Mouse (Mus musculus): Measurements from ENCODE around the gene 4930404N11Rik. TPM values are rescaled to one million over a fixed set of nuclear protein-coding genes. Genes with fewer than 3 reads are reported as not detected.
A peak's percentile ranks its signal among the peaks of the same experiment; 100 is the strongest.

4930404N11Rik gene
- polyA plus RNA-seq, 1 experiment from 2014 or later = 0.67 TPM

DNA sequence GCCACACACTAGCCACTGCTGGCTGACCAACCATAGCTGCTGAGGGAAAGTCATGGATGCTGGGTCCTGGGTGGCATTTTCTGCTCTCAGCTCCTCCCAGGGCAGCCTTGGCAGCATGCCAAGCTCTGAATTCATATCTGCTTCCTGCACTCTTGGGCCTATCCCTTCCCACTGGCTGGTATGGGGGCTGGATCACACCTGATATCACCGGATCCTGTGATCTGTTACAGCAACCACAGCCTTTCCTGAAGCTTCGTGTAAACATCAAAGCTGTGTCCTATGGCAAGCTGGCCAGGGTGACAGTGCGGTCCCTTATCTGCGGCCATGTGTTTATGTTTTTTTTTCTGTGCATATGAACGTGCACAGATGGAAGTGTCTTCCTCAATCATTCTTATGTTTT, 16.4 kb upstream of the 4930404N11Rik start:
- ATAC-seq (replicated peaks; ENCODE audit: insufficient number of reproducible peaks, low FRiP score, low TSS enrichment) = no peak
- WGBS (ENCODE audit: insufficient replicate concordance) = 45% methylated on average over 5 of the region's 5 CpGs
- peak overlapping the region; percentile 34; the same call in 1 of the 2 replicates for H3K9ac ChIP-seq (ENCODE audit: low read depth, low read length)
- H3K4me1 ChIP-seq (ENCODE audit: control insufficient read depth, insufficient read depth, low read length) = peaks cover 31% of the 10 kb centered on the region
- H3K9me3 ChIP-seq (replicated peaks; ENCODE audit: control insufficient read depth, low read length) = no peaks in the 10 kb centered on the region
- peak overlapping the region; percentile 57 for H3K27ac ChIP-seq (ENCODE audit: low read depth, low read length)
- H3K4me2 ChIP-seq = no peak overlapping the region
- H3K4me3 ChIP-seq (ENCODE audit: low read depth, low read length) = no peak overlapping the region; the same call in 1 of the 2 replicates
- H3K27me3 ChIP-seq (ENCODE audit: control insufficient read depth, insufficient read depth, low read length) = no peaks in the 10 kb centered on the region
- H3K36me3 ChIP-seq (ENCODE audit: control insufficient read depth, insufficient read depth, low read length) = peaks cover 9% of the 10 kb centered on the region

DNA sequence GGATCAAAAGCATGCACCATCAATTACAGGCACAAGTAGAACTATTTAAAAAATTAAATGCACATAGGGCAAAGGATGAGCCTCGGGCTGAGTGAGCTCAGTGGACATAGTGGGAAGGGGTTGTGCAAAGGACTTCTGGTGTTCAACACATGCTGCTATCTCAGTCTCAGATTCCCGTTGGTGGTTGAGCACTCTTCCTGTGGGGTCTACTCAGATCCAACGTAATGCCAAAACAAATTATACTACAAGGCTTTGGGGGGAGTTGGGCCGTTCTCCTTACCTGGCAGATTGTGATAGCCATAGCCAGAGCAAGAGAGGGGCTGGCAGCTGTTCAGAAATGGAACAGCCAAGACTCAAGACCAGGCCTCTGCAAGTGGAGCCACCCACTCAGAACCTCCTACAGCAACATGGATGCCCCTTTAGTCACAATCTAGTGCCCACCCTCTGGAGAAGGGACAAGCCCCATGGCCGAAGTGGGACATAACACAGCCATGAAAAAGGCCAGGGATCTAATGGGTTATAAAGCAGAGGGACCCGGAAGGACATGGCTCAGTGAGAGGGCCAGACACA, 14.3 kb upstream of the 4930404N11Rik start:
- ATAC-seq (replicated peaks; ENCODE audit: insufficient number of reproducible peaks, low FRiP score, low TSS enrichment) = no peak
- Histone ChIP-seq H3K36me3 (ENCODE audit: control insufficient read depth, insufficient read depth, low read length) (no peaks in the 10 kb centered on the region), H3K9ac (ENCODE audit: low read depth, low read length) (no peak overlapping the region), H3K4me1 (ENCODE audit: control insufficient read depth, insufficient read depth, low read length) (peaks cover 30% of the 10 kb centered on the region), H3K4me3 (ENCODE audit: low read depth, low read length) (no peak overlapping the region), H3K27ac (ENCODE audit: low read depth, low read length) (no peak overlapping the region), H3K27me3 (ENCODE audit: control insufficient read depth, insufficient read depth, low read length) (no peaks in the 10 kb centered on the region), H3K9me3 (replicated peaks; ENCODE audit: control insufficient read depth, low read length) (no peaks in the 10 kb centered on the region), H3K4me2 (no peak overlapping the region)
- WGBS (ENCODE audit: insufficient replicate concordance) = 88% methylated on average over 6 of the region's 6 CpGs

DNA sequence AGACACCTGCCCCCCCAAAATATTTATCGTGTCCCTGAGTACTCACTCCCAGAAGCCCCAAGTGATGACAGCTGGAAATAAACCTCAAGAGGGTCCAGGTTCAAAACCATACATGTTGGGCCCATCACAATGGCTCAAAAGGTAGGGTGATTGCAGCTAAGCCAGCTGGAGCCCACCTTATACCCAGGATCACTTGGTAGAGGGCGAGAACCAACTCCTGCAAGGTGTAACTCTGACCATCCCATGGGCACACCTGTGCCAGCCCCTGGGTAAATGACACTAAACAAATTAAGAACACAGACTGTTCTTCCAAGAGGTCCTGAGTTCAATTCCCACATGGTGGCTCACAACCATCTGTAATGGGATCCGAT, 13.6 kb upstream of the 4930404N11Rik start:
- ATAC-seq (replicated peaks; ENCODE audit: insufficient number of reproducible peaks, low FRiP score, low TSS enrichment) = no peak
- peak overlapping the region; percentile 93 for H3K4me3 ChIP-seq (ENCODE audit: low read depth, low read length)
- peak overlapping the region; percentile 77 for H3K27ac ChIP-seq (ENCODE audit: low read depth, low read length)
- H3K4me2 ChIP-seq = peak overlapping the region; percentile 83
- H3K36me3 ChIP-seq (ENCODE audit: control insufficient read depth, insufficient read depth, low read length) = no peaks in the 10 kb centered on the region
- no peaks in the 10 kb centered on the region for H3K27me3 ChIP-seq (ENCODE audit: control insufficient read depth, insufficient read depth, low read length)
- H3K9ac ChIP-seq (ENCODE audit: low read depth, low read length) = peak overlapping the region; percentile 97
- H3K4me1 ChIP-seq (ENCODE audit: control insufficient read depth, insufficient read depth, low read length) = peaks cover 29% of the 10 kb centered on the region
- 58% methylated on average over 3 of the region's 3 CpGs for whole genome bisulfite sequencing (ENCODE audit: insufficient replicate concordance)
- no peaks in the 10 kb centered on the region for H3K9me3 ChIP-seq (replicated peaks; ENCODE audit: control insufficient read depth, low read length)

DNA sequence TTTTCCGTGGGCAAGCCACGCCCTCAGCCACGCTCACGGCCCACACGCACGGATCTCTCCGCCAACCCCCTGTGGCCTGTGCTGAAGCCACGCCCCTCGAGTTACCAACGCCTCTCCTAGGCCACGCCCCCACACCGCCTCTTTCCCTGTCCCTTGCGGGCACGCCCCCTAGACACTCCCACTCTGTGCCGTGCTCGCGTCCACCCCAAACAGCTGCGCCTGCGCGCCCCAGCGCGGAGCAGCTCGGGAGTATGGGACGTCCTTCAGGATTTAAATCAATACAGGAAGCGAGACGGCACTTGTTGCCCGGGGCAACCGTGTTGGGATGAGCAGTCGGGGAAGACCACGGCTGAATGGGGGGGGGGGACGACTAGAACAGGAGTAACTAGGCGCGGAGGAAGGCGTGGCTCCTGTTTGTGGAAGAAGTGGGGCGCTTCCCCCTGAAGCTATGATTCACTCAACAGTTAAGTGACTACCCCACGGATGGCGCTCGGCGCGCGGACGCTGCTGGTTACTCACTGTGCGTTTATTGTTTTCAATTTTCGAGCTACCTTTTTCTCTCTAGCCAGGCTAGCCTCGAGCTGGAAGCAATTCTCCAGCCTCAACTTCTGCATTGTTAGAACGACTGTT, 13.1 kb upstream of the 4930404N11Rik start:
- Histone ChIP-seq H3K9me3 (replicated peaks; ENCODE audit: control insufficient read depth, low read length) (no peaks in the 10 kb centered on the region), H3K4me3 (ENCODE audit: low read depth, low read length) (peak overlapping the region; percentile 93), H3K27me3 (ENCODE audit: control insufficient read depth, insufficient read depth, low read length) (no peaks in the 10 kb centered on the region), H3K27ac (ENCODE audit: low read depth, low read length) (peak overlapping the region; percentile 77), H3K4me2 (peak overlapping the region; percentile 83), H3K36me3 (ENCODE audit: control insufficient read depth, insufficient read depth, low read length) (no peaks in the 10 kb centered on the region), H3K4me1 (ENCODE audit: control insufficient read depth, insufficient read depth, low read length) (peaks cover 29% of the 10 kb centered on the region), H3K9ac (ENCODE audit: low read depth, low read length) (peak overlapping the region; percentile 97)
- peak; percentile 96 for ATAC-seq (replicated peaks; ENCODE audit: insufficient number of reproducible peaks, low FRiP score, low TSS enrichment)
- WGBS (ENCODE audit: insufficient replicate concordance) = under 1% methylated on average over 45 of the region's 46 CpGs

DNA sequence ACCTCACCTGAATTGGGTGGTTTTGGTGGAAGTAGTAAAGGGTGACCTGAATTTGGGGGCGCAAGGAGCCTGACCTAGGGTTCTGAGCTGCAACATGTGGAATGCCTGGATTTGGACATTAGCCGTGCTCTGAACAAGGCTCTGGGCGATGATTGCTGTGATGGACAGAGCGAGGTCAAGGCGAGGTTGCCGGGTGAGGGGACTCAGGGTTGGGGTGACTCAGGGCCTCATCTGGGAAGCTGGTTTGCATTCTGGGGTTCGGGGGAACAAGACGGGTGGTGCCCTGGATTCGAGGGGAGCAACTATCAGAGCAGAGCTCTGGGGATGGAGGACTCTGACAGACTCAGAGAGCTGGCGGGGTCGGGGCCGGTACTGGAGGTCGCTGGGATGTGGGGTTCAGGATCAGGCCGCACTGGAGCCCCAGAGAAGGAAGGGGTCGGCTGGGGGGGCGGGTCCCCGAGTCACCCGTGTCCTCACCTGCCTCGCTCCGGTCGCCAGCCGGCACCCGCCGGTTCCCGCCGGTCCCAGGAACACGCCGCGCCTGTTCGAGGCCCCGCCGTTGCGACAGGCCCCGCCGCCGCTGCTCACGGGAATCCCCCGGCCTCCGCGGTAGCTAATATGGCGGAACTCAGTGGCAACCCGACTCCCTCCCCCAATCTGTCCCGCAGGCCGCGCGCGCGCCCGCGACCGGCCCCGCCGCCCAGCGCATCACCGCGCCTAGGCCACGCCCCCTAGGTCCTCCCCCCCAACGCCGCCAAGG, 12.4 kb upstream of the 4930404N11Rik start, which contains the start of gene Fzr1:
TSS of gene Fzr1 (minus strand) at position 724 of the 760 bp plus-strand sequence.
- H3K4me1 ChIP-seq (ENCODE audit: control insufficient read depth, insufficient read depth, low read length) = peaks cover 29% of the 10 kb centered on the region
- ATAC-seq (replicated peaks; ENCODE audit: insufficient number of reproducible peaks, low FRiP score, low TSS enrichment) = no peak; the same call in 1 of the 2 replicates
- peak within 1 kb of the TSS; percentile 83 for H3K4me2 ChIP-seq
- peaks cover 1% of the 10 kb centered on the region; the same call in 1 of the 2 replicates for H3K36me3 ChIP-seq (ENCODE audit: control insufficient read depth, insufficient read depth, low read length)
- peak within 1 kb of the TSS; percentile 97 for H3K9ac ChIP-seq (ENCODE audit: low read depth, low read length)
- no peaks in the 10 kb centered on the region for H3K27me3 ChIP-seq (ENCODE audit: control insufficient read depth, insufficient read depth, low read length)
- H3K4me3 ChIP-seq (ENCODE audit: low read depth, low read length) = peak within 1 kb of the TSS; percentile 93
- WGBS (ENCODE audit: insufficient replicate concordance) = under 1% methylated on average over 56 of the region's 59 CpGs
- peak within 1 kb of the TSS; percentile 79 for H3K27ac ChIP-seq (ENCODE audit: low read depth, low read length)
- no peaks in the 10 kb centered on the region for H3K9me3 ChIP-seq (replicated peaks; ENCODE audit: control insufficient read depth, low read length)

DNA sequence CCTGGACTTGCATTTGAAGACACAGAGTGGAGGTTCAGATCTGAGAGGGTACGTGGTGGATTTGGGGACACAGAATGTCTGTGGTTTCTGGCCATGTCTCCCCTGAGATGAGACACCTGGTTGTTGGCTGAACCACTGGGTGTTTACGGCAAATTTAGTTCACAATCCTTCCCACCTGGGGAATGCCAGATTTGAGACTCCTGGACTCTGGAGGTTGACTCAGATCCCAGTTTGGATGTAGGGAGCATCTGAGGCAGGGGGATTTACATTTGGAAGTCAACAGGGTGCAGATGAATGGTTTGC, 11.7 kb upstream of the 4930404N11Rik start:
- Histone ChIP-seq H3K9me3 (replicated peaks; ENCODE audit: control insufficient read depth, low read length) (no peaks in the 10 kb centered on the region), H3K9ac (ENCODE audit: low read depth, low read length) (peak overlapping the region; percentile 97), H3K4me2 (peak overlapping the region; percentile 83), H3K36me3 (ENCODE audit: control insufficient read depth, insufficient read depth, low read length) (peaks cover 4% of the 10 kb centered on the region; the same call in 1 of the 2 replicates), H3K4me1 (ENCODE audit: control insufficient read depth, insufficient read depth, low read length) (peaks cover 26% of the 10 kb centered on the region), H3K27ac (ENCODE audit: low read depth, low read length) (no peak overlapping the region), H3K27me3 (ENCODE audit: control insufficient read depth, insufficient read depth, low read length) (no peaks in the 10 kb centered on the region), H3K4me3 (ENCODE audit: low read depth, low read length) (peak overlapping the region; percentile 93)
- 43% methylated on average over 2 of the region's 2 CpGs for WGBS (ENCODE audit: insufficient replicate concordance)
- ATAC-seq (replicated peaks; ENCODE audit: insufficient number of reproducible peaks, low FRiP score, low TSS enrichment) = no peak

DNA sequence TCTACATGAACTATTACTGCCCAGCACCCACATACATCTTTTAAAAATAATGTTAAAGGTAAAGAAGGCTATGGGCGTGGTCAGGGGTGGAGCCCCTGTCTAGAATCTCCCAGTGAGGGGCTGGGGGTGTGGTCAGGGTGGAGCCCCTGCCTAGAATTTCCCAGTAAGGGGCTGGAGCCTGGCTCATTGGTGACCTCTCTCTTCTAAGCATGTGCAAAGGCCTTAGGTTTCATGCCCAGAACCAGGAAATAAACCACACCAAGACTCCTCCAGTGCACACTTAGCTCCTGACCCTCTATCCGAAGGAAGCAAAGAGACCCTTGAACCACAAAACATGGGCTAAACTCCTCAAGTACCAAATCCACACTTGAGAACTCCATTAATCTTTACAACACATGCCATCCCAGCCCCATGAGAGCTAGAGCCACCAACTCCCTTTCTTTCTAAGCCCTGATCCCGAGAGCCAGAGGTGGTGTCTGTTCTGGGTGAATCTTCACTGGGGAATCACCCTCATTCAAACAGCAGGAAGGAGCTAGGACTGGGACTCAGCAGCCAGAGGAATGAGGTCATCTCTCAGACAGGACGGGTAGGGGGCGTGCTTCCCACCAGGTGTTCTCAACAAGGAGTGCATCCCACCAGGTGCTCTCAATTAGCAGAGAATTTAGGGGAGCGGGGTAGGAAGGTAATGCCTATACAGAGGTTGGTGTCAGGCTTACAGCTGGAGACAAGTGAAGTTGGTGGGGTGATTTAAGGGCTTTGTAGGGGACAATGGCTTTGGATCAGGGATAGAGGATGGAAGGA, 11.1 kb upstream of the 4930404N11Rik start:
- Histone ChIP-seq H3K9ac (ENCODE audit: low read depth, low read length) (peak overlapping the region; percentile 97), H3K4me2 (peak overlapping the region; percentile 83), H3K4me1 (ENCODE audit: control insufficient read depth, insufficient read depth, low read length) (peaks cover 21% of the 10 kb centered on the region), H3K27me3 (ENCODE audit: control insufficient read depth, insufficient read depth, low read length) (no peaks in the 10 kb centered on the region), H3K27ac (ENCODE audit: low read depth, low read length) (0 out of 2 replicates have a peak overlapping the region, but pooled peaks have one; percentile 18), H3K9me3 (replicated peaks; ENCODE audit: control insufficient read depth, low read length) (no peaks in the 10 kb centered on the region), H3K36me3 (ENCODE audit: control insufficient read depth, insufficient read depth, low read length) (peaks cover 4% of the 10 kb centered on the region), H3K4me3 (ENCODE audit: low read depth, low read length) (peak overlapping the region; percentile 93)
- no peak for ATAC-seq (replicated peaks; ENCODE audit: insufficient number of reproducible peaks, low FRiP score, low TSS enrichment)
- 32% methylated on average over 6 of the region's 6 CpGs for WGBS (ENCODE audit: insufficient replicate concordance)

DNA sequence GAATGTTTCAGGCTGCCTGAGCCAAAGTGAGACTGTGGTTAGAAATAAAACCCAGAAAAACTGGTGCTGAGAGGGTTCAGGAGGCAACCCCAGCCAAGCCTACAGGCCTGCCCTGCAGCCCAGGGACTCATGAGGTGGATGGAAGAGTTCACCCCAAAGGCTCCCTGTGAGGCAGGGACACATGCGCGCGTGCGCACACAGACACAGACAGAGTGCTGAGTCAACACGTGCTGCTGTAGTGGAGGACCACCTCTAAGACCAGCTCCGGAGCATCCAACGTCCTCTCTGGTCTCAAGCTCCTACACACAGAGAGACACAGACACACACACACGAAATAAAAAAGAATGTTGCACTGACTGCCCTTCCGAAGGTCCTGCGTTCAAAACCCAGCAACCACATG, 9.7 kb upstream of the 4930404N11Rik start:
- Histone ChIP-seq H3K36me3 (ENCODE audit: control insufficient read depth, insufficient read depth, low read length) (peaks cover 13% of the 10 kb centered on the region), H3K4me2 (no peak overlapping the region), H3K4me1 (ENCODE audit: control insufficient read depth, insufficient read depth, low read length) (peaks cover 18% of the 10 kb centered on the region), H3K27ac (ENCODE audit: low read depth, low read length) (no peak overlapping the region), H3K4me3 (ENCODE audit: low read depth, low read length) (no peak overlapping the region), H3K9me3 (replicated peaks; ENCODE audit: control insufficient read depth, low read length) (no peaks in the 10 kb centered on the region), H3K27me3 (ENCODE audit: control insufficient read depth, insufficient read depth, low read length) (no peaks in the 10 kb centered on the region), H3K9ac (ENCODE audit: low read depth, low read length) (no peak overlapping the region)
- WGBS (ENCODE audit: insufficient replicate concordance) = 92% methylated on average over 10 of the region's 10 CpGs
- no peak for ATAC-seq (replicated peaks; ENCODE audit: insufficient number of reproducible peaks, low FRiP score, low TSS enrichment)
